Mouse (Mus musculus) brown adipose tissue, adult 24 weeks (tissue): ENCODE data around the gene Nr1i3. TPM values are rescaled to one million over a fixed set of nuclear protein-coding genes. Genes with fewer than 3 reads are reported as not detected.

Experiments
- H3K27ac ChIP-seq: fragments of 200-500 bp; replicated peaks from 2 replicates; pipeline ENCODE4 v1.5.1; 2012; ENCODE audit warnings: low read depth, mild to moderate bottlenecking, low read length
- H3K4me1 ChIP-seq: fragments of 200-500 bp; 2 replicates; pipeline ENCODE4 v1.6.1; 2012; ENCODE audit warnings: low read length, mixed read lengths; ENCODE audit not compliant: control insufficient read depth, insufficient read depth, insufficient read length
- H3K4me3 ChIP-seq: fragments of 200-500 bp; 2 replicates; pipeline ENCODE4 v1.5.1; 2012; ENCODE audit warnings: low read depth, mild to moderate bottlenecking, low read length, moderate library complexity; ENCODE audit not compliant: insufficient read depth
- polyA plus RNA-seq: library from polyadenylated mRNA; stranded (reverse); fragments of >200 nt; gene quantifications from 2 replicates; pipeline ENCODE4 v1.2.4, GENCODE M21; 2012; ENCODE audit not compliant: missing spikeins, insufficient read depth, insufficient read length

Nr1i3 gene
- polyA plus RNA-seq, 1 experiment = not detected

GRCm38 (mm10) chr1:171249913-171250600, 36.3 kb downstream of the Nr1i3 start, which contains the start of gene Adamts4:
TSS of gene Adamts4 (plus strand) at chr1:171250421.
- Histone ChIP-seq H3K4me1 (peaks cover 16% of the 10 kb centered on the region), H3K4me3 (peak within 1 kb of the TSS; percentile 60), H3K27ac (peak within 1 kb of the TSS; percentile 86)

DNA sequence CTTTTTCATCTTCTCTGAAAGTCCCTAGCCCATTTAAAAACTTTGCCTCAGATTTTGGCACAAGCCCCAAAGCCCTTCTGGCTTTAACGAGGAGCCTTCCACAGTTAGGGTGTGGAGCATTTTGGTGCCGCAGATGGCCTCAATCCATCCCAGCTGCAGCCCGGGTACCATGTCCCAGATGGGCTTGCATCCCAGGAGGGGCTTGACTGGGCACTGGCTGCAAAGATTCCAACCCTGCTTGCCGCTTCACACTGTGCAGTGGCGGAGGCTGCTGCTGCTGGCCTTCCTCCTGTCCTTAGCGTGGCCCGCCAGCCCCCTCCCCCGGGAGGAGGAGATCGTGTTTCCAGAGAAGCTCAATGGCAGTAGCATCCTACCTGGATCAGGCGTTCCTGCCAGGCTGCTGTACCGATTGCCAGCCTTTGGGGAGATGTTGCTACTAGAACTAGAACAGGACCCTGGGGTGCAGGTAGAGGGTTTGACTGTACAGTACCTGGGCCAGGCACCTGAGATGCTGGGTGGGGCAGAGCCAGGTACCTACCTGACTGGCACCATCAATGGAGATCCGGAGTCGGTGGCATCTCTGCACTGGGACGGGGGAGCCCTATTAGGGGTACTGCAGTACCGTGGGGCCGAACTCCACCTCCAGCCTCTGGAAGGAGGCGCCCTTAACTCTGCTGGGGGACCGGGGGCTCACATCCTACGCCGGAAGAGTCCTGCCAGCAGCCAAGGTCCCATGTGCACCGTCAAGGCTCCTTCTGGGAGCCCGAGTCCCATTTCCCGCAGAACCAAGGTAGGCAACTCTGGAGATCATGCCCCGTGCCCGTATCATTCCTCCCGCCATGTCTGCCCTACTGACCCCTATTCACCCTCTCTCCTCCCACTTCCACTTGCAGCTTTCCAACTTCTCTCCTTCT, 37.2 kb downstream of the Nr1i3 start, which contains the start of gene Ndufs2:
Gene Ndufs2, minus strand, starts transcription at position 709 of the 914 bp plus-strand sequence.
- Histone ChIP-seq H3K4me1 (peaks cover 16% of the 10 kb centered on the region), H3K27ac (peak within 1 kb of the TSS; percentile 45), H3K4me3 (peak within 1 kb of the TSS; percentile 60)

DNA sequence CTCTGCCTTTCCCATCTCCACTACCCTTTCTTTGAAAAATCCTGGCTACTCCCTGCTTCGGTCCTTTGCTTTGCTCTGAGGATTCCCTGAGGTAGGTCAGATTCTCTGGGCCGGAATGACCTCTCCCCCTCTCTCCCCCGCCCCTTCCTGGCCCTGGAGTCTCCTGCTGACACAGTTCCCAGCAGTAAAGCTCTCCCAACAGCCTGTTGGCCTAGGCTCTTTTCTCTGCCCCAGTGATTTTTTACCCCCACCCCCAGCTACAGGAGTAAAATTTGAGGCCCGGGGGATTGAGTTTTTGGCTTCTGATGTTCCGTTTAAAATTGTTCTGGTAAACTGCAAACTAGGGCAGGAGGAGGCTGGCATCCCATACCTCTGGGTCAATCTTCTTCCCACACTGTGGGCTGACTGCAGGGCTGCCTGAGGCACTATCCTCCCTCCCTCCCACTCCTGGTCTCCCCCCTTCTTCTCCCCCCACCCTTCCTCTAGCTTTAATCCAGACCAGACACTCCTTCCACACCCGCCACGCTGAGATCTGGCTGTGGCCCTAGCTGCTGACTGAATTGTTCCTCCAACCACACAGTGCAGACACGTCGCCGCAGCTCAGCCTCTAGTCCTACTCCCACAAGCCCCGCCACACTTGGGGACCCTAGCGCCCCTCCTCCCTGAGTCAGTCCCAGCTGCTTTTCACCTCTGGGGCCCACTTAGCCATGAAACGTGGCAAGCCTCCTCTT, 38.0 kb downstream of the Nr1i3 start:
- Histone ChIP-seq H3K4me1 (peaks cover 16% of the 10 kb centered on the region), H3K27ac (peak overlapping the region; percentile 45), H3K4me3 (peak overlapping the region; percentile 60)

- Histone ChIP-seq H3K27ac (peak overlapping the region; percentile 9; the same call in 1 of the 2 replicates), H3K4me3 (0 out of 2 replicates have a peak overlapping the region, but pooled peaks have one; percentile 4), H3K4me1 (peaks cover 16% of the 10 kb centered on the region)
These were observed 38.6 kb downstream of the Nr1i3 start for GRCm38 (mm10) chr1:171252415-171252814.

DNA sequence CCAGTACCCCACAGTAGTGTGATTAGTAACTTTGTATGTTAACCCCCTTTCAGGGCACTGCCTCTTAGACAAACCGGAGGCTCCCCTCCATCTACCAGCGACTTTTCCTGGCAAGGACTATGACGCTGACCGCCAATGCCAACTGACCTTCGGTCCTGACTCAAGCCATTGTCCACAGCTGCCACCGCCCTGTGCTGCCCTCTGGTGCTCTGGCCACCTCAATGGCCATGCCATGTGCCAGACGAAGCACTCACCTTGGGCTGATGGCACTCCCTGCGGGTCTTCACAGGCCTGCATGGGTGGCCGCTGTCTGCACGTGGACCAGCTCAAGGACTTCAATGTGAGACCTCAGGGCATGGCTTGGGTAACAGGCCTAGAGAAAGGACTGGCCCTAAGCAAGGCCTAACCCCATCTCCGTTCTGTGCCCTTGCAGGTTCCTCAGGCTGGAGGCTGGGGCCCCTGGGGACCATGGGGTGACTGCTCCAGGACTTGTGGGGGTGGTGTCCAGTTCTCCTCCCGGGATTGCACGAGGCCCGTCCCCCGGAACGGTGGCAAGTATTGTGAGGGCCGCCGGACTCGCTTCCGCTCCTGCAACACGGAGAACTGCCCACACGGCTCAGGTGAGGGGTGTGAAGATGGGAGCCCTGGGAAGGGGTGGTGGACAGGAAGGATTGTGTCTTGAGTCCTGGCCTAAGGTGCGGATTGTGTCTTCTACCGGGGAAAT, 42.5 kb downstream of the Nr1i3 start:
- H3K4me1 ChIP-seq = peaks cover 5% of the 10 kb centered on the region
- no peak overlapping the region for H3K27ac ChIP-seq
- H3K4me3 ChIP-seq = no peak overlapping the region

GRCm38 (mm10) chr1:171256937-171257548, 43.3 kb downstream of the Nr1i3 start:
- Histone ChIP-seq H3K27ac (no peak overlapping the region), H3K4me3 (no peak overlapping the region), H3K4me1 (peaks cover 3% of the 10 kb centered on the region; the same call in 1 of the 2 replicates)

- Histone ChIP-seq H3K4me1 (peaks cover 4% of the 10 kb centered on the region; the same call in 1 of the 2 replicates), H3K4me3 (no peak overlapping the region), H3K27ac (no peak overlapping the region)
These were observed 44.0 kb downstream of the Nr1i3 start for GRCm38 (mm10) chr1:171257781-171258180.

- Histone ChIP-seq H3K4me3 (no peak overlapping the region), H3K27ac (no peak overlapping the region), H3K4me1 (peaks cover 4% of the 10 kb centered on the region; the same call in 1 of the 2 replicates)
These were observed 45.2 kb downstream of the Nr1i3 start for GRCm38 (mm10) chr1:171258921-171259320.

- Histone ChIP-seq H3K4me3 (no peak overlapping the region), H3K4me1 (peaks cover 4% of the 10 kb centered on the region; the same call in 1 of the 2 replicates)
These were observed 46.5 kb downstream of the Nr1i3 start for GRCm38 (mm10) chr1:171260316-171260715.

DNA sequence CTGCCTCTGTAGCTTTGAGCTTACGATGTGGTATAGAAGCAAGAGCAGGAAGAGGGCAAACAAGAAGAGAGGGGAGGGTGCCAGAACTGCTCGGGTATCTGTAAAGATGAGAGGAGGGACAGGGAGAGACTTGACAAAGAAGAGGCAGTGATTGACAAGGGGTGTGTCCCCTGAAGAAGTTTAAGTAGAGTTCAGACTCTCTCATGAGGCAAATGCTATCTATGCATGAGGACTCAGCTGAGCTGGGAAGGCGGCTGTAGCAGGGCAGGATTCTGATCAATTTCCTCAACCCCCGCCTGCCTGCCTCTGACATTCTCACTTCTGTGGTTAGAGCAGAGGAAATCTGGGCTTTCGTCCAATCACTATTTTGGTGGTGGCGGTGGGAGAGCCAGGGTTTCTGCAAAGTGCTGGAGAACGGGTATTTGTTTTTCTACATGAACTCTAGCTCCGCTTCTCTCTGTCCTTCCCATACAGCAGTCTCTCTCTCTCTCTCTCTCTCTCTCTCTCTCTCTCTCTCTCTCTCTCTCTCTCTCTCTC, 48.9 kb downstream of the Nr1i3 start:
- Histone ChIP-seq H3K4me3 (peak overlapping the region; percentile 17; the same call in 1 of the 2 replicates), H3K27ac (peak overlapping the region; percentile 69), H3K4me1 (peaks cover 4% of the 10 kb centered on the region; the same call in 1 of the 2 replicates)

More at GRCm38 (mm10) chr1:171260316-171260715, 46.5 kb downstream of the Nr1i3 start:
- no peak overlapping the region for H3K27ac ChIP-seq

DNA sequence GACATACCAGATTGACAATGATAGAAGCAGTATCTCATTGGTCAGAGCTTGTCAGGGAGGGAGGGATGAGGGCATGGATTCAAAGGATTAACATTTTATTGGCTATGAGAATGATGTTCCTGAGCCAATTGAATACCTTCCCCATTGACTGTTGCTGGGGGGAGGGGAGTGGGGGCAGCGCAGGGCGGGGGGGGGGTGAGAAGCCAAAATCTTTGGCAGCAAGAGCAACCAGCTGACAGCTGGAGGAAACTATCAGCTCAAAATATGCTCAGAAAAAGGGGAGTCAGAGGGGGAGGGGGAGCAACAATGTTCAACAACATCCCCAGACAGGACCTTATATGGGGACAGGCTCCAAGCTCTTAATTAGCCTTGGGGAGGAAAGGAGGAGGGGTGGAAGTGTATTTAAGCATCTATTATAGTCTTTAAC, 49.4 kb downstream of the Nr1i3 start:
- H3K4me3 ChIP-seq = no peak overlapping the region
- peaks cover 4% of the 10 kb centered on the region; the same call in 1 of the 2 replicates for H3K4me1 ChIP-seq
- peak overlapping the region; percentile 69 for H3K27ac ChIP-seq

- H3K4me1 ChIP-seq = peaks cover 4% of the 10 kb centered on the region; the same call in 1 of the 2 replicates
- no peak overlapping the region for H3K4me3 ChIP-seq
- peak overlapping the region; percentile 67 for H3K27ac ChIP-seq
These were observed 50.1 kb downstream of the Nr1i3 start for GRCm38 (mm10) chr1:171263666-171264461.
